11 mouse cellular contexts compared by ENCODE assay signal in genomic region chr4:132275949-132276348, GRCm38 (mm10). TPM values are rescaled to one million over a fixed set of nuclear protein-coding genes. Genes with fewer than 3 reads are reported as not detected.
A peak's percentile ranks its signal among the peaks of the same experiment; 100 is the strongest.
DNase-seq lines count a peak whose midpoint lies in the region; ATAC-seq lines count a peak whose summit lies in the region.
"Had no signal": no experiment of that assay in that cellular context is flagged by ENCODE, and none has a peak within 500 bp of the region (broad histone marks: within the 10 kb centered on the region; RNA-seq: fewer than 3 reads in every experiment).

No protein-coding gene starts in this region.

- H3K27me3 ChIP-seq in forebrain, embryonic 12.5 days = no peaks in the 10 kb centered on the region
- no peaks in the 10 kb centered on the region for H3K27me3 ChIP-seq in forebrain, embryonic 16.5 days (replicated peaks; ENCODE audit: control insufficient read depth, insufficient read depth, low read length)
- no peaks in the 10 kb centered on the region for H3K27me3 ChIP-seq in kidney, embryonic 16.5 days (ENCODE audit: insufficient read depth, low read length)
- H3K27me3 ChIP-seq in embryonic facial prominence, embryonic 13.5 days = no peaks in the 10 kb centered on the region

- H3K9ac ChIP-seq in forebrain, embryonic 12.5 days = no peak overlapping the region
- no peak overlapping the region for H3K9ac ChIP-seq in forebrain, embryonic 16.5 days (replicated peaks; ENCODE audit: low read depth, low read length)
- H3K9ac ChIP-seq in kidney, embryonic 16.5 days (replicated peaks; ENCODE audit: low read length) = 0 out of 2 replicates have a peak overlapping the region, but pooled peaks have one; percentile 5
- H3K9ac ChIP-seq in embryonic facial prominence, embryonic 13.5 days = peak overlapping the region; percentile 22; the same call in 1 of the 2 replicates

- no peaks in the 10 kb centered on the region for H3K36me3 ChIP-seq in forebrain, embryonic 12.5 days (replicated peaks)
- H3K36me3 ChIP-seq in forebrain, embryonic 16.5 days (ENCODE audit: control insufficient read depth, insufficient read depth) = no peaks in the 10 kb centered on the region
- no peaks in the 10 kb centered on the region for H3K36me3 ChIP-seq in kidney, embryonic 16.5 days (ENCODE audit: insufficient read depth, low read length)
- H3K36me3 ChIP-seq in embryonic facial prominence, embryonic 13.5 days = peaks cover 3% of the 10 kb centered on the region; the same call in 1 of the 2 replicates

- H3K4me2 ChIP-seq in forebrain, embryonic 12.5 days = 0 out of 2 replicates have a peak overlapping the region, but pooled peaks have one; percentile 5
- no peak overlapping the region for H3K4me2 ChIP-seq in forebrain, embryonic 16.5 days (ENCODE audit: low read length)
- no peak overlapping the region for H3K4me2 ChIP-seq in kidney, embryonic 16.5 days (replicated peaks; ENCODE audit: low read depth, low read length)
- peak overlapping the region; percentile 9; the same call in 1 of the 2 replicates for H3K4me2 ChIP-seq in embryonic facial prominence, embryonic 13.5 days

- peaks cover 19% of the 10 kb centered on the region for H3K4me1 ChIP-seq in forebrain, embryonic 12.5 days
- H3K4me1 ChIP-seq in forebrain, embryonic 16.5 days (replicated peaks; ENCODE audit: control insufficient read depth, insufficient read depth, low read length) = peaks cover 20% of the 10 kb centered on the region
- peaks cover 18% of the 10 kb centered on the region for H3K4me1 ChIP-seq in kidney, embryonic 16.5 days (ENCODE audit: insufficient read depth, low read length)
- peaks cover 15% of the 10 kb centered on the region for H3K4me1 ChIP-seq in embryonic facial prominence, embryonic 13.5 days

- H3K9me3 ChIP-seq in forebrain, embryonic 12.5 days = no peaks in the 10 kb centered on the region
- H3K9me3 ChIP-seq in forebrain, embryonic 16.5 days (ENCODE audit: control insufficient read depth, low read length) = no peaks in the 10 kb centered on the region
- H3K9me3 ChIP-seq in kidney, embryonic 16.5 days (ENCODE audit: low read length) = no peaks in the 10 kb centered on the region
- no peaks in the 10 kb centered on the region for H3K9me3 ChIP-seq in embryonic facial prominence, embryonic 13.5 days

- no peak overlapping the region for H3K4me3 ChIP-seq in forebrain, embryonic 12.5 days (replicated peaks)
- no peak overlapping the region for H3K4me3 ChIP-seq in forebrain, embryonic 16.5 days (replicated peaks; ENCODE audit: low read length)
- H3K4me3 ChIP-seq in kidney, embryonic 16.5 days (ENCODE audit: low read length) = no peak overlapping the region
- H3K4me3 ChIP-seq in embryonic facial prominence, embryonic 13.5 days = no peak overlapping the region

- WGBS in forebrain, embryonic 12.5 days = 98% methylated on average over 3 of the region's 3 CpGs
- WGBS in forebrain, embryonic 16.5 days = 91% methylated on average over 3 of the region's 3 CpGs
- 89% methylated on average over 3 of the region's 3 CpGs for WGBS in kidney, embryonic 16.5 days
- 90% methylated on average over 3 of the region's 3 CpGs for WGBS in embryonic facial prominence, embryonic 13.5 days

- H3K27ac ChIP-seq in forebrain, embryonic 12.5 days = no peak overlapping the region
- H3K27ac ChIP-seq in forebrain, embryonic 16.5 days (ENCODE audit: low read length) = no peak overlapping the region
- no peak overlapping the region for H3K27ac ChIP-seq in kidney, embryonic 16.5 days (ENCODE audit: low read length)
- H3K27ac ChIP-seq in embryonic facial prominence, embryonic 13.5 days = no peak overlapping the region
- H3K27ac ChIP-seq: macrophage had no signal

- no peak for ATAC-seq in forebrain, embryonic 12.5 days (ENCODE audit: low FRiP score)
- no peak for ATAC-seq in forebrain, embryonic 16.5 days
- no peak for ATAC-seq in kidney, embryonic 16.5 days (ENCODE audit: low FRiP score, low TSS enrichment)
- no peak for ATAC-seq in embryonic facial prominence, embryonic 13.5 days (ENCODE audit: insufficient number of reproducible peaks, insufficient read depth, low FRiP score, low TSS enrichment, low read depth)
- ATAC-seq in megakaryocyte progenitor cell, adult 5-6 weeks (replicated peaks; ENCODE audit: poor library complexity) = peak; percentile 45

- DNase-seq in kidney, adult 18-20 months = no peak
- no peak for DNase-seq in testis, postnatal 14 days (ENCODE audit: low spot score)
- no peak for DNase-seq in thymus, adult 18-20 months
- DNase-seq: heart, adult 18-20 months; kidney, adult 2 months had no signal

RNA-seq across cellular contexts. Expression of gene Taf12, which starts 1.8 kb away (rescaled TPM):
- polyA plus RNA-seq in forebrain, embryonic 12.5 days (2016; fragmentation: Nextera tagmentation; extraction: Ambion mirVana) = 61.0 and 61.2 TPM in 2 replicates
- 43.5 and 43.8 TPM in 2 replicates for polyA plus RNA-seq in forebrain, embryonic 16.5 days (2015; fragmentation: Nextera tagmentation; extraction: Ambion mirVana)
- 42.9 and 45.7 TPM in 2 replicates for polyA plus RNA-seq in kidney, embryonic 16.5 days (2015; fragmentation: Nextera tagmentation; extraction: Ambion mirVana)
- polyA plus RNA-seq in embryonic facial prominence, embryonic 13.5 days (2015; fragmentation: Nextera tagmentation; extraction: Ambion mirVana) = 52.5 and 57.9 TPM in 2 replicates
- total RNA-seq in megakaryocyte progenitor cell, adult 5-6 weeks (2015) = 40.5 and 42.1 TPM in 2 replicates
- 34.1 and 72.2 TPM in 2 replicates for total RNA-seq in megakaryocyte progenitor cell, adult 5-6 weeks (2017)

RNA-seq across cellular contexts. Expression of gene Gmeb1, which starts 14.5 kb away (rescaled TPM):
- 46.3 and 47.8 TPM in 2 replicates for polyA plus RNA-seq in forebrain, embryonic 12.5 days (2016; fragmentation: Nextera tagmentation; extraction: Ambion mirVana)
- polyA plus RNA-seq in forebrain, embryonic 16.5 days (2015; fragmentation: Nextera tagmentation; extraction: Ambion mirVana) = 44.3 and 55.3 TPM in 2 replicates
- 39.3 and 45.1 TPM in 2 replicates for polyA plus RNA-seq in kidney, embryonic 16.5 days (2015; fragmentation: Nextera tagmentation; extraction: Ambion mirVana)
- polyA plus RNA-seq in embryonic facial prominence, embryonic 13.5 days (2015; fragmentation: Nextera tagmentation; extraction: Ambion mirVana) = 42.6 and 46.2 TPM in 2 replicates
- 13.9 and 14.3 TPM in 2 replicates for total RNA-seq in megakaryocyte progenitor cell, adult 5-6 weeks (2015)
- total RNA-seq in megakaryocyte progenitor cell, adult 5-6 weeks (2017) = 18.7 and 29.3 TPM in 2 replicates

RNA-seq across cellular contexts. Expression of gene Rab42, which starts 27.2 kb away (rescaled TPM):
- 0.78 and 0.82 TPM in 2 replicates for polyA plus RNA-seq in forebrain, embryonic 12.5 days (2016; fragmentation: Nextera tagmentation; extraction: Ambion mirVana)
- polyA plus RNA-seq in forebrain, embryonic 16.5 days (2015; fragmentation: Nextera tagmentation; extraction: Ambion mirVana) = 0.80 and 1.4 TPM in 2 replicates
- polyA plus RNA-seq in kidney, embryonic 16.5 days (2015; fragmentation: Nextera tagmentation; extraction: Ambion mirVana) = 3.9 and 4.1 TPM in 2 replicates
- 2.1 and 2.6 TPM in 2 replicates for polyA plus RNA-seq in embryonic facial prominence, embryonic 13.5 days (2015; fragmentation: Nextera tagmentation; extraction: Ambion mirVana)
- total RNA-seq in megakaryocyte progenitor cell, adult 5-6 weeks (2015) = not detected in 2 replicates
- total RNA-seq in megakaryocyte progenitor cell, adult 5-6 weeks (2017) = 1.0 and 1.3 TPM in 2 replicates

RNA-seq across cellular contexts. Expression of gene Trnau1ap, which starts 53.4 kb away (rescaled TPM):
- polyA plus RNA-seq in forebrain, embryonic 12.5 days (2016; fragmentation: Nextera tagmentation; extraction: Ambion mirVana) = 77.8 and 88.3 TPM in 2 replicates
- polyA plus RNA-seq in forebrain, embryonic 16.5 days (2015; fragmentation: Nextera tagmentation; extraction: Ambion mirVana) = 81.9 and 86.4 TPM in 2 replicates
- polyA plus RNA-seq in kidney, embryonic 16.5 days (2015; fragmentation: Nextera tagmentation; extraction: Ambion mirVana) = 75.8 and 77.0 TPM in 2 replicates
- polyA plus RNA-seq in embryonic facial prominence, embryonic 13.5 days (2015; fragmentation: Nextera tagmentation; extraction: Ambion mirVana) = 78.5 and 83.1 TPM in 2 replicates
- 32.2 and 45.6 TPM in 2 replicates for total RNA-seq in megakaryocyte progenitor cell, adult 5-6 weeks (2015)
- total RNA-seq in megakaryocyte progenitor cell, adult 5-6 weeks (2017) = 34.4 and 43.4 TPM in 2 replicates

Comparison
In these comparisons a context has a peak if more than half of its experiments do, and no peak if none do; other contexts are left out.
1. H3K4me2 ChIP-seq: peak in forebrain, embryonic 12.5 days (single experiment) and embryonic facial prominence, embryonic 13.5 days (single experiment); none in forebrain, embryonic 16.5 days (single experiment) and kidney, embryonic 16.5 days (single experiment).
2. H3K9ac ChIP-seq: peak in kidney, embryonic 16.5 days (single experiment) and embryonic facial prominence, embryonic 13.5 days (single experiment); none in forebrain, embryonic 12.5 days (single experiment) and forebrain, embryonic 16.5 days (single experiment).